Mouse (Mus musculus): ENCODE measurements around the gene Pdrg1. TPM values are rescaled to one million over a fixed set of nuclear protein-coding genes. Genes with fewer than 3 reads are reported as not detected.

Gene Pdrg1
- total and polyA plus RNA-seq, 3 experiments: 49.4 to 154 (median 63.4) TPM

DNA sequence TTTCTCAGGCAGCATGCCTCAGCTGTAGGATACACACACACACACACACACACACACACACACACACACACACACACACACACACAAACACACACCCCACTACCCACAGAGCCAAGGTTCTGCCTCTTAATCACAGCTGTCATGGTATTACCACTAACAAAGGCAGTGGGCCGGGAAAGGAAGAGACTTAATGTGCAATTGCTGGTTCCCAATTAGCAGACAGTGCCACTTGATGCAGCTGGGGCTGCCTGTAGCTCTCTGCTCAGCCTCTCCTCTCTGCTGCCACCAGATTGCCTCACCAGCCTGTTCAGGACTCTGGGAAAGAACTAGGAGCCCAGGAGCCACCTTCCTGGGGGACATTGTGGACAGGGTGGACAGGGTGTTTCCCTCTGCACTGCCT, 29.6 kb downstream of the Pdrg1 start:
- no peaks in the 10 kb centered on the region for H3K9me3 ChIP-seq (replicated peaks)
- TF ChIP-seq GATA2 (IDR thresholded peaks at IDR 0.05; ENCODE audit: borderline replicate concordance, low read depth, low read length): no peak
- TF ChIP-seq GATA1 (IDR thresholded peaks at IDR 0.05; ENCODE audit: borderline replicate concordance, low read length): no peak
- no peak for TF ChIP-seq TAL1 (conservative IDR thresholded peaks at IDR 0.05; ENCODE audit: low read depth, low read length)
- no peak for TF ChIP-seq CTCF (IDR thresholded peaks at IDR 0.05; ENCODE audit: low read depth, low read length)
- TF ChIP-seq POLR2AphosphoS5 (IDR thresholded peaks at IDR 0.05; ENCODE audit: insufficient replicate concordance, low read depth, low read length): no peak
- ATAC-seq (ENCODE audit: extremely low read depth, insufficient number of reproducible peaks, low FRiP score, poor library complexity, severe bottlenecking) (no peak), DNase-seq (ENCODE audit: low spot score) (no peak)
- peaks cover 21% of the 10 kb centered on the region for H3K27me3 ChIP-seq (ENCODE audit: insufficient read depth, low read length)
- no peaks in the 10 kb centered on the region for H3K4me1 ChIP-seq (ENCODE audit: insufficient read depth, low read depth, low read length)
- H3K4me3 ChIP-seq (ENCODE audit: low read depth, low read length): no peak overlapping the region
- no peaks in the 10 kb centered on the region for H3K36me3 ChIP-seq (replicated peaks)

DNA sequence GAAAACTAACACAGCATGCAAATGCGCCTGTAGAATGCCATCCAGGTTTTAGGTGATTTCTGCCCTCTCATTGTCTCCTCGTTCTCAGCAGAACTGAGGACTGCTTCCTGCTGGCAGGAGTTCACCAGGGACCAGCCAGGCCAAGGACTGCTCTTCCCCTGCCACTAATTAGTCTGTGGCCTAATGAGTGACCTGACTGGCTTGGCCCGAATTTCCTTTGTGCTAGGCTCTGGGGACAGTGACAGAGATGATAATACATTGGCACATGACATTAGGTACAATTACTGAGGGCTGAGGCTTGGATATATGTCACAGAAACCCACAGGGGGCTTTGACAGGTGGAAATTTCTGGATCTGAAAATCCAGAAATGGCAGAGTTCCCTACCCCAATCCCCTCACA, 38.2 kb downstream of the Pdrg1 start:
- Histone ChIP-seq H3K27me3 (ENCODE audit: insufficient read depth, low read length) (peaks cover 15% of the 10 kb centered on the region), H3K4me3 (ENCODE audit: low read depth, low read length) (no peak overlapping the region), H3K36me3 (replicated peaks) (no peaks in the 10 kb centered on the region), H3K9me3 (replicated peaks) (no peaks in the 10 kb centered on the region), H3K4me1 (ENCODE audit: insufficient read depth, low read depth, low read length) (no peaks in the 10 kb centered on the region)
- DNase-seq (ENCODE audit: low spot score) (no peak), ATAC-seq (ENCODE audit: extremely low read depth, insufficient number of reproducible peaks, low FRiP score, poor library complexity, severe bottlenecking) (no peak)
- no peak for TF ChIP-seq GATA1 (IDR thresholded peaks at IDR 0.05; ENCODE audit: borderline replicate concordance, low read length)
- no peak for TF ChIP-seq CTCF (IDR thresholded peaks at IDR 0.05; ENCODE audit: low read depth, low read length)
- no peak for TF ChIP-seq POLR2AphosphoS5 (IDR thresholded peaks at IDR 0.05; ENCODE audit: insufficient replicate concordance, low read depth, low read length)
- no peak for TF ChIP-seq GATA2 (IDR thresholded peaks at IDR 0.05; ENCODE audit: borderline replicate concordance, low read depth, low read length)
- no peak for TF ChIP-seq TAL1 (conservative IDR thresholded peaks at IDR 0.05; ENCODE audit: low read depth, low read length)

DNA sequence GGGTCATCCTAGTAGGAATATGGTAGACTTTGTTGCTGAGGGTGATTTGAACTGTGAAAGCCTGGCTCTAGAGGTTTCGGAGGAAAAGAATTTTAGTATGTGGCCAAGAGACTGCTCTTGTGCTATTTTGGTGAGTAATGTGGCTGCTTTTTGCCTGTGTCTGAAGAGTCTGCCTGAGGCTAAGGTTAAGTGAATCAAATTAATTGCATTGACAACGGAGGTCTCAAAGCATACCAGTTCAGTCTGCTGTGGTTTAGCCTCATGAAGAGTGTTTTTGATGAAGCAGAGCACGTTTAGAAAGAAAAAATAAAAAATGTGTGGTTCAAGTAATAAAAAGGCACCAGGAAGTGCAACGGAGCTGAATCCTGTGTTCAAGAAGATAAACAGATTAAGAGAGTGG, 49.7 kb downstream of the Pdrg1 start:
- Histone ChIP-seq H3K36me3 (replicated peaks) (no peaks in the 10 kb centered on the region), H3K9me3 (replicated peaks) (peaks cover 9% of the 10 kb centered on the region), H3K27me3 (ENCODE audit: insufficient read depth, low read length) (no peaks in the 10 kb centered on the region; the same call in 1 of the 2 replicates), H3K4me3 (ENCODE audit: low read depth, low read length) (no peak overlapping the region), H3K4me1 (ENCODE audit: insufficient read depth, low read depth, low read length) (no peaks in the 10 kb centered on the region)
- DNase-seq (ENCODE audit: low spot score): no peak
- ATAC-seq (ENCODE audit: extremely low read depth, insufficient number of reproducible peaks, low FRiP score, poor library complexity, severe bottlenecking): no peak
- TF ChIP-seq CTCF (IDR thresholded peaks at IDR 0.05; ENCODE audit: low read depth, low read length): no peak
- TF ChIP-seq GATA1 (IDR thresholded peaks at IDR 0.05; ENCODE audit: borderline replicate concordance, low read length): no peak
- no peak for TF ChIP-seq GATA2 (IDR thresholded peaks at IDR 0.05; ENCODE audit: borderline replicate concordance, low read depth, low read length)
- no peak for TF ChIP-seq TAL1 (conservative IDR thresholded peaks at IDR 0.05; ENCODE audit: low read depth, low read length)
- TF ChIP-seq POLR2AphosphoS5 (IDR thresholded peaks at IDR 0.05; ENCODE audit: insufficient replicate concordance, low read depth, low read length): no peak

DNA sequence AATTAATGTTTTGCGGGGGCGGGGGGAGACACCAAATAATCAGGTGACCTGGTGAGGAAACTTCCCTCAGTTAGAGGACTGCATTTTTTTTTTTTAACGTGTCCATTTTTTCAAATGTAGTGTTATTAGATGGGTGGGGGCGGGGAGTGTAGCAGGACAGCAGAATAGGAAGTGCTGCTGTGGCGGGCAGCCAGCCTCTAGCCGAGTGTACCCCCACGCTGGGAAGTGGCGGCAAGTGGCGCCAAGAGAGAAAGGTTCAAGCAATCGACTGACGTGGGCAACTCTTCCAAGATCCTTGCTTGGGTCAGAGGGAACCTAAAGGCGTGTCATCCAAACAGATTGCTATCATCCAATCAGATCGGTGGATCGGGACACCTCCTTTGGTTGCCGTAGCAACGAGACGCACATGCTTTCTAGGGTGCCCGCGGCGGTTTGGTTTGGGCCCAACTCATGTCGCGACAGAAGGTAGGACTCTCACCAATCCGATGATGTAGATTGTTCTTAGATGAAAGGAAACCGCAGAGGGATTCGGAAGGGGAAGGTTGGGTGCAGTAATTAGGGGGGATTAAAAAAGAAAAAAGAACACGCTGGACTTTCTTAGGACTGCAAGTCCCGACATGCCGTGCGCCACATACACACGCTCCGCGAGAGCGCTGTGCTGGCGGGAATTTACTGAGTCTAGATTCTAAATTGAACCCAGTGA, 53.0 kb downstream of the Pdrg1 start, which contains the start of gene Ttll9:
Gene Ttll9, plus strand, starts transcription at position 395 of the 703 bp plus-strand sequence.
- peaks cover 9% of the 10 kb centered on the region for H3K9me3 ChIP-seq (replicated peaks)
- H3K4me3 ChIP-seq (ENCODE audit: low read depth, low read length): no peak within 1 kb of the TSS
- TF ChIP-seq CTCF (IDR thresholded peaks at IDR 0.05; ENCODE audit: low read depth, low read length) (no peak), TAL1 (conservative IDR thresholded peaks at IDR 0.05; ENCODE audit: low read depth, low read length) (no peak), GATA1 (IDR thresholded peaks at IDR 0.05; ENCODE audit: borderline replicate concordance, low read length) (no peak), GATA2 (IDR thresholded peaks at IDR 0.05; ENCODE audit: borderline replicate concordance, low read depth, low read length) (no peak), POLR2AphosphoS5 (IDR thresholded peaks at IDR 0.05; ENCODE audit: insufficient replicate concordance, low read depth, low read length) (no peak)
- no peaks in the 10 kb centered on the region; the same call in 1 of the 2 replicates for H3K27me3 ChIP-seq (ENCODE audit: insufficient read depth, low read length)
- DNase-seq (ENCODE audit: low spot score) (no peak), ATAC-seq (ENCODE audit: extremely low read depth, insufficient number of reproducible peaks, low FRiP score, poor library complexity, severe bottlenecking) (no peak)
- H3K4me1 ChIP-seq (ENCODE audit: insufficient read depth, low read depth, low read length): no peaks in the 10 kb centered on the region
- H3K36me3 ChIP-seq (replicated peaks): no peaks in the 10 kb centered on the region

Other genes starting within 250 kb of the Pdrg1 start
- gene Bcl2l1, start 183.7 kb downstream of the Pdrg1 start, total RNA-seq (2014; fragmentation: Nextera tagmentation): 35.2 and 79.6 TPM in 2 replicates
- 27.0 and 31.6 TPM in 2 replicates for gene Bcl2l1, start 183.7 kb downstream of the Pdrg1 start, total RNA-seq (2017)
- 63.3 and 82.7 TPM in 2 replicates for gene Bcl2l1, start 183.7 kb downstream of the Pdrg1 start, polyA plus RNA-seq (2012)
- gene Tpx2, start 167.5 kb downstream of the Pdrg1 start, total RNA-seq (2014; fragmentation: Nextera tagmentation): 257 and 315 TPM in 2 replicates
- gene Tpx2, start 167.5 kb downstream of the Pdrg1 start, total RNA-seq (2017): 119 and 142 TPM in 2 replicates
- 11.7 and 16.7 TPM in 2 replicates for gene Tpx2, start 167.5 kb downstream of the Pdrg1 start, polyA plus RNA-seq (2012)
- not detected in 2 replicates for gene Mylk2, start 104.1 kb downstream of the Pdrg1 start, total RNA-seq (2014; fragmentation: Nextera tagmentation)
- gene Mylk2, start 104.1 kb downstream of the Pdrg1 start, total RNA-seq (2017): 0.11 TPM in 1 of 2 replicates, not detected in the other
- gene Mylk2, start 104.1 kb downstream of the Pdrg1 start, polyA plus RNA-seq (2012): not detected in 2 replicates
- gene Foxs1, start 82.2 kb downstream of the Pdrg1 start, total RNA-seq (2014; fragmentation: Nextera tagmentation): not detected in 2 replicates
- not detected in 2 replicates for gene Foxs1, start 82.2 kb downstream of the Pdrg1 start, total RNA-seq (2017)
- gene Foxs1, start 82.2 kb downstream of the Pdrg1 start, polyA plus RNA-seq (2012): not detected in 2 replicates
- not detected in 2 replicates for gene Dusp15, start 63.7 kb downstream of the Pdrg1 start, total RNA-seq (2014; fragmentation: Nextera tagmentation)
- gene Dusp15, start 63.7 kb downstream of the Pdrg1 start, total RNA-seq (2017): 0.11 TPM in 1 of 2 replicates, not detected in the other
- not detected in 2 replicates for gene Dusp15, start 63.7 kb downstream of the Pdrg1 start, polyA plus RNA-seq (2012)
- gene Ttll9, start 52.9 kb downstream of the Pdrg1 start, total RNA-seq (2014; fragmentation: Nextera tagmentation): not detected in 2 replicates
- not detected in 2 replicates for gene Ttll9, start 52.9 kb downstream of the Pdrg1 start, total RNA-seq (2017)
- gene Ttll9, start 52.9 kb downstream of the Pdrg1 start, polyA plus RNA-seq (2012): not detected in 2 replicates
- not detected in 2 replicates for gene Xkr7, start 16.4 kb upstream of the Pdrg1 start, total RNA-seq (2014; fragmentation: Nextera tagmentation)
- gene Xkr7, start 16.4 kb upstream of the Pdrg1 start, total RNA-seq (2017): 0.05 and 0.06 TPM in 2 replicates
- gene Xkr7, start 16.4 kb upstream of the Pdrg1 start, polyA plus RNA-seq (2012): not detected in 2 replicates
- gene Ccm2l, start 50.5 kb upstream of the Pdrg1 start, total RNA-seq (2014; fragmentation: Nextera tagmentation): not detected in 2 replicates
- 0.11 TPM in 1 of 2 replicates, not detected in the other for gene Ccm2l, start 50.5 kb upstream of the Pdrg1 start, total RNA-seq (2017)
- gene Ccm2l, start 50.5 kb upstream of the Pdrg1 start, polyA plus RNA-seq (2012): not detected in 2 replicates
- not detected in 2 replicates for gene Hck, start 93.0 kb upstream of the Pdrg1 start, total RNA-seq (2014; fragmentation: Nextera tagmentation)
- 0.05 TPM in 1 of 2 replicates, not detected in the other for gene Hck, start 93.0 kb upstream of the Pdrg1 start, total RNA-seq (2017)
- not detected in 2 replicates for gene Hck, start 93.0 kb upstream of the Pdrg1 start, polyA plus RNA-seq (2012)
- 90.5 and 109 TPM in 2 replicates for gene Tm9sf4, start 145.9 kb upstream of the Pdrg1 start, total RNA-seq (2014; fragmentation: Nextera tagmentation)
- 42.9 and 46.8 TPM in 2 replicates for gene Tm9sf4, start 145.9 kb upstream of the Pdrg1 start, total RNA-seq (2017)
- gene Tm9sf4, start 145.9 kb upstream of the Pdrg1 start, polyA plus RNA-seq (2012): 27.9 and 35.2 TPM in 2 replicates
- 1.1 TPM in 1 of 2 replicates, not detected in the other for gene Tspyl3, start 210.0 kb upstream of the Pdrg1 start, total RNA-seq (2014; fragmentation: Nextera tagmentation)
- gene Tspyl3, start 210.0 kb upstream of the Pdrg1 start, total RNA-seq (2017): 0.23 and 0.27 TPM in 2 replicates
- gene Tspyl3, start 210.0 kb upstream of the Pdrg1 start, polyA plus RNA-seq (2012): 0.27 and 0.32 TPM in 2 replicates
- gene Plagl2, start 226.0 kb upstream of the Pdrg1 start, total RNA-seq (2014; fragmentation: Nextera tagmentation): 106 and 108 TPM in 2 replicates
- gene Plagl2, start 226.0 kb upstream of the Pdrg1 start, total RNA-seq (2017): 11.0 and 12.5 TPM in 2 replicates
- gene Plagl2, start 226.0 kb upstream of the Pdrg1 start, polyA plus RNA-seq (2012): 27.5 and 35.9 TPM in 2 replicates
- 26.5 and 33.7 TPM in 2 replicates for gene Pofut1, start 226.1 kb upstream of the Pdrg1 start, total RNA-seq (2014; fragmentation: Nextera tagmentation)
- gene Pofut1, start 226.1 kb upstream of the Pdrg1 start, total RNA-seq (2017): 29.5 and 30.0 TPM in 2 replicates
- 11.2 and 12.8 TPM in 2 replicates for gene Pofut1, start 226.1 kb upstream of the Pdrg1 start, polyA plus RNA-seq (2012)

All from G1E (cell line).